Mouse (Mus musculus) R1 (cell line): ENCODE data around the gene Sla2.
"Not testable (repeated sequence)": the region's sequence is repeated elsewhere in the genome, so short reads cannot be mapped to it uniquely, and the experiment has no call there.

Experiments
- DNase-seq: peaks from one replicate; pipeline ENCODE4 v3.0.0-alpha.2; 2018; ENCODE audit warnings: low read depth, low spot score

Sla2 gene

DNA sequence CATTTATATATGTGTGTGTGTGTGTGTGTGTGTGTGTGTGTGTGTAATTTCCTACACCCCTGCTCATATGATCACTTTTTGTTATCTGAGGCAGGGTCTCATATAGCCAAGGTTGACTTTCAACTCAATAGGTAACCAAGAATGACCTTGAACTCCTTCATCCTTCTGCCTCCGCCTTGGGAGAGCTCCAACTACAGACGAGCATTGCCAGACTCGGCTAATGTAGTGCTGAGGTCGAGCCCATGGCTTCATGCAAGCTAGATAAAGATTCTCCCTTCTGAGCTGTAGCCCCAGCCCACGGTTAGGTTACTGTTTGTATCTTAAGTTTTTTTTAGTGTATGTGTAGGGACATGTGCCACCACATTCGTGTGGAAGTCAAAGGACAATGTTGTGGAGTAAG, 14.9 kb upstream of the Sla2 start:
- no peak for DNase-seq

DNA sequence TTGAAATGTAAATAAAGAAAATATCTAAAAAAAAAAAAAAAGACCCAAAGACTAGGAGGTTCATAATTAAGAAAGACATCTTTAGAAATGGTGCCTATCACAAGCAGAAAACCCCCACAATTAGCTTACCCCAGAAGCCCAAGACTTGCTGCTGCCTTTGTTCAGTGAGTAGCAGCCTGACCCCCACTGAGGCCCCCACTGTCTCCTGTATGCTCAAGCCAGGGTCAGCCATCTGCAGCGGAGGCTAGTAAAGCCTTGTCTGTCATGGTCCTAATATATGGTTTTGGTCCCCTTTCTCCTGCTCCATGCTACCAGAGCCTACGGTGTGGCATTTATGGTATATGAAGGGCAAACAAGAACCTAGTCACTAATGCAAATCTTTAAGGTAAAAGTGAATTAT, 14.4 kb upstream of the Sla2 start:
- no peak for DNase-seq

DNA sequence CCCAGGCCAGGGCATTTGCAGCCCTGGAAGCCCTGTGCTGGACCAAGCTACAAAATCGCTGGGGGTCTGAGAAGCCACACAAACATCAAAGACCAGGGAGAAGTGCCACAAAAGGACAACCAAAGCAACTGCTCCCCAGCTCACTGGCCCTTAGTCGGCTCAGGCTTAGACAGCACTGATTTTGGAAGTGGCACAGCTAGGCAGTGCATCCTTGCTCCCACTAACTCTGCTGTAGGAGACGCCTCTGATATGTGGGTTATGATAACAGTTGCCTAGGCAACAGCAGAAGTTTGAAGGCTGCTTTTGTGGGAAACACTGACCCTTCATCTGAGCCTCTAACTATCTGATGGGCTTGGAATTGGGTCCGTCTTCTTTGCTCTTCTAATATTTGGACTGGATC, 12.2 kb upstream of the Sla2 start:
- DNase-seq = no peak

DNA sequence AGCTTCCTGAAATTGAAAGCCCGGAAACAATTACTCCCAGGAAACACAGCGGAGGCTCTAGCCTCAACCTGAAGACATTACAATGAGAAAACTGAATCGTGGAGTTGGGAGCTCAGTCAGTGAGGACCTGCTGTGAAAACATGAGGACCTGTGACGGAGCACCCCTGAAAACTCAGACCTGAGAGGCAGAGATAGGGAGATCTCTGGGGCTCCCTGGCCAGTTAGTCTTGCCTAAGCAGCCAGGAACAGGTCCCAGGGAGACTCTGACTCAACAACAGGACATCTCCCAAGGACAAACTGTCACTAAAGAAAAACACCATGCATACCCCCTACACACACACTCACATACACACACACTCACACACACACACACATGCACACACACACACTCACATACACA, 11.4 kb upstream of the Sla2 start:
- no peak for DNase-seq

DNA sequence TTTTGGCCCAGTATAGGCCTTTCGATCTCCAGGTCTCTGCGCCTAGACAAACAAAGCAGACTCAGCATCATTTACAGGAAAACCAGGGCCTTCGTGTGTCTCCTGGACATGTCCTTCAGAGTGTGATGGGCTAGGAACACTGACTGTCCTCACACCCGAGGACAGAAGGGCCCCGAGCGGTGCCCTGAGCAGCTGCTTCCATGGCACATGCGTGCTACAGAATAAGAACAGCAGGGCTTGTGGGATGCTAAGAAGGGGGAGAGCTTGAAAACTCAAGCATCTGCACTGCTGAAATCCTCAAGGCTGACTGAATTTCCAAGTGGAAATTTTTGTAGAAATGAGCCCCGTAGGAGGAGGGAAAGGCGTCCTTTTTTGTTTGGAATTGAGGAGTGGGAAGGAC, 10.0 kb upstream of the Sla2 start:
- no peak for DNase-seq

DNA sequence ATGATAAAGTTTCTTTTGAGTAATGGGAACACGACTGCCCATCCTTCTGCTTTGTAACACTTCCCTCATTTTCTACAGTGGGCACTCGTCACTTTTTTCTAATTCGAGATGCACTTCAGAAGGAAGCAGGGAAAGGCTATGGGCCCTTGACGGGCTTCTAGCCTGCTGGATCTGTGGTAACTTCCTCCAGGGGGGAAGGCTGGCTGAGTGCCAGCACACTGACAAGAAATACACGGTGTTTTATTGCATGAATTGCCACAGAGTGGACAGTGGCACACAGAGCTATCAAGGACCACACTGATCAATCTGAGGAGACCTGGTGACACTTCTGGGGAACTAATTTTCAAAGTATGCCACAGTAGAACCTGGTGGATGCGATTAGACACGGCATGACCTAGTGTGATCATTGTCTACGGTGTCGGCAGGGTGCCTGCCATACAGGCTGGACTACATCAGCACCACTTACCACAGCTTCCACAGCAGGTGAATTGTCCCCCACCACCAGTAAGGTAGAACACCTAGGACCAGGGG, 9.5 kb upstream of the Sla2 start:
- DNase-seq = no peak

DNA sequence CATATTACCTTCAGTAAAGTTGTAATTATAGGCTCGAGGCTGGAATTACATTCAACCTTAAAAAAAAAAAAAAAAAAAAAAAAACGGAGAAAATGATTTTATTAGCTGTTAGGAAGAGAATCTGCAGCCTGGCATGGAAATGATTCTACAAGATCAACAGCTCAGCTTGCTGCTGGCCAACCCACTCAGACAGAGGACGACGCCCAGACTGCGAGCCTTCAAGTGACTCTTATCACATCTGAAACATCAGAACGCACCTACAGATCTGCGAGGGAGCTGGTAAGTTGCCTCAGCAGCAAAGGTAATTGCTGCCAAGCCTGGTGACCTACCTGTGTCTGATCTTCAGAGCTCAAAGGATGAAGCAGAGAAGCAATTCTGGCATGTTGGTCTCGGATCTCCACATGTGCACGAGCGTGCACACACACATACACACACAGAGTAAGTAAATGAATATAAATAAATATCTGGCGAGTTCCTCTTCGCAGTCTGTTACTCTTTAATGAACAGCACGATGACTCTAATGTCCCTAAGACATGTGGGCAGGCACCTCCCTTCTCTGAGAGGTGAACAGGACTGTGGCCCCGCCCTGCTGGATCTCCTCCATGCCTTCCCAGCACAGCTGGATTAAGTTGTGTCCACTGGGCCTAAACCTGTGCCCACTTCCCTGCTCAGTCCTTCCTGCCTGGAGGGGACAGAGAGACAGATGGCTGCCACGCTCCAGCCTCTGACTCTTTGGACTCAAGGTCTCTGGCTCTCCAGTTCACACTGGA, 7.7 kb upstream of the Sla2 start:
- no peak for DNase-seq

DNA sequence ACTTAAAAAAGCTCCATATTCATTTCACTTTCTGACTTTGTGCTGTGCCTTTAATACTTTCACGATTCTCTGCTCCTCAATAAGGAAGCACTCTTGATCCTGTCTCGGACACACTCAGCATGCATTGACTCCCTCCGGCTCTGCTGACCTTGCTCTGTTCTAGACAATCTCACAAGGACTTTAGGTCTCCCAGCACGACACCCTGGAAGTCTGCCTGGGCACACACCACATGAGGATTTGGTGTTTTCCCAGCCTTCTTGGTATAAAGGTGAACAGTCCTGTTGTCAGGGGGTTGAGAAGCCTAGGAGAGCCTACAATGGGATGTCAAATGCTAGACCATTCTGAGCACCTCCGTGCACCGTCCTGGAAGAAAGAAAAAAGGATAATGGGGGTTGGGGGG, 5.8 kb upstream of the Sla2 start:
- no peak for DNase-seq

DNA sequence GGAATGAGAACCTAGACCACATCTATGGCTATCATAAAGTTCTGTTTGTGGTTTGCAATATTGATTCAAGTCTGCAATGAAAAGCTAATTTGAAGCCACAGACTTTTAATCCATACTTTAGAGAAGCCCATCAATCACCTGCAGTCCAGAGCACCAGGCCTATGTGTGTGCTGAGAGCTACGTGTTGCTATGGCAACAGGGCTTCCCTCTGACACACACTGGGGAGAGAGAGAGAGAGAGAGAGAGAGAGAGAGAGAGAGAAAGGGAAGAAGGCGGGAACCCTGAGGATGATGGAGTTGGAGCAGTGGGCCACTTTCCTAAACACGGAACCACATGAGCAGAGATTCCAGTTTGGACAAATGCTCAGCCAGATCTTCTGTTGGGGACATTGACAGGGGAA, 5.2 kb upstream of the Sla2 start:
- peak; percentile 30 for DNase-seq

DNA sequence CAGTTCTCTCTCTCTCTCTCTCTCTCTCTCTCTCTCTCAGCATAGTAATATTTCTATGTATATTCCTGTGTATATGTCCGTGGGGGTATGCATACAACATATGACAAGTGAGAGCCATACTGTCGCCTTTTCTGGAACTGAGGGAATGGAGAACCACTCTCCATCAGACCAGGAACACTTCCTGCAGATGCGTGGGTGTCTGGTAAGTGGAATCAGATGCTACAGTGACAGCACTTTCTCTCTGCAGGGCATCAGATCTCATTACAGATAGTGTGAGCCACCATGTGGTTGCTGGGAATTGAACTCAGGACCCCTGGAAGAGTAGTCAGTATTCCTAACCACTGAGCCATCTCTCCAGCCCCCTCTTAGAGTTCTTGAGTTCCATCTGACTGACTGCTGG, 1.5 kb upstream of the Sla2 start:
- DNase-seq = no peak

DNA sequence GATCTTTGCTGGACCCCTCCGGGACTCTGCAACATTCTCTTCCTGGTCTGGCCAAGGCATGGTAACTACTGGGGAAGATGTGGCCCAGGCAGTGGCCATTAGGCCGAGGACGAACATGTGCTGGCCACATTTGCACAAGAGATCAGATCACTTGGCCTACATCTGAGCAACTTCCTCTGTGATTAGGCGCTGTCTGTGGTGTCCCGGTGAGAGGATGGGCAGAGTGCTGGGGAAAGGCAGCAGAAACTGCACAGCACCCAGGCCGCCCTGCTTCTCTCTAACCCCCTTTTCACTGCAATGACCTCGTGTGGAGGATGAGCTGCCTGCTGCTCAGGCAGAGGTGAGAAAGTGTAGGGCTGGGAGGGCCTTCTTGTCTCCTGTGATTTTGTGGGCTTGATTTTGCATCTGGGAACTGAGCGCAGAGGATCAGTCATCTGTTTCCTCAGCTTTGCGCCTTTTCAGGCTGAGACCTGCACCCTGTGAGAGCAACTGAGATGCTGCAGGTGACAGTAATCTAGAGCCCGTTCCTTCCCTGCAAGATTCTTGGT, 834 bp downstream of the Sla2 start:
- no peak for DNase-seq

DNA sequence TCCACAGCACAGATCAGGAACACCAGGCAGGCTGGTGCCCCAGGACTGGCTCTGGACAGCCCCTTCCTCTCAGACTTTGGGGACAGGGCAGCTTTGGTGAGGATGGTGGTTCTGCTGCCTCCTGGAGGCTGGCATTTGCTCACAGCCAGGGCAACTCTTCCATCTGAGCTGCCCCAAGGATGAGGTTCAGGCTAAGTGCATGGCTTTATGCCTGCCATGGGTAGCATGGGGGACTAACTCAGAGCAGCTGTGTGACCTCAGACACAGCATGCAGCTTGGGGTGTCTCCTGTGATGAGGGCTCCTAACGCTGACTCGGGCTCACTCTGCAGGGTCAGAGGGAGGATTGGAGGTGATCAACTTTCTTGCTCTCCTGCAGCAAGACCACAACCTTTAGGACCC, 1.3 kb downstream of the Sla2 start:
- not testable (repeated sequence) for DNase-seq

DNA sequence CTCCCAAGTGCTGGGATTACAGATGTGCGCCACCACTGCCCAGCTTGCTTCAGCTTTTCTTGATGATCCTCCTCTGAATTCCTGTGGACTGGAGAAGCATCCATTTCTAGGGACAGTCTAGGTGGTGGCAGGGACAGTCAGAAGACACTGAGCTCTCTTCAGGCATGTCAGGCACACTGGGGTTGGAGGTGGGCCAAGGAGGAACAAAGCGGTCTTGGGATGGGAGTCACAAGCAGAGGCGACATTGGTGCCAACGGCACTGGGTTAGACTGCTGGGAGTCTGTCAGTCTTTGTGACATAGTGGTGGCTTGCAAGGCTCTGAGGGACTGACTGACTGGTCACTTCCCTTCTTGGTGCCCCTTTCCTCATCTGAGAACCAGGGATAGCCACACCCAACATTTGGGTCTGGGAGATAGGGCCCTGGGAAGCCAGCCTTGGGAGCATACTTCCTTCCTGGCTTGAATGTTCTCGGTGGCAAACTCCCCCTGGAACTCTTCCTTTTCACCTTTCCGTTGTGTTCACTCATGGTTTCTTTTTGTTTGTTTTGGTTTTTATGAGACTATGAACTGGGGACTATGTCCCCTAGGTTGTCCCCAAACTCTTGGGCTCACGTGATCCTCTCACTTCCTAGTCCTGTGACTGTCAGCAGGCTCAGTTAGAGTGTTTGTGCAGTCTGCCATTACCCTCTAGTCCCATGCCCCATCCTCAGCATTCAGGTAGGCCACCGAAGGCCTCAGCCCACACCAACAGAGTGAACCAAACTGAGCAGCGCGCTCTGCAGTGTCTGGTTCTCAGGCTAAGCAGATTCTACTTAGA, 2.4 kb downstream of the Sla2 start:
- DNase-seq = no peak

DNA sequence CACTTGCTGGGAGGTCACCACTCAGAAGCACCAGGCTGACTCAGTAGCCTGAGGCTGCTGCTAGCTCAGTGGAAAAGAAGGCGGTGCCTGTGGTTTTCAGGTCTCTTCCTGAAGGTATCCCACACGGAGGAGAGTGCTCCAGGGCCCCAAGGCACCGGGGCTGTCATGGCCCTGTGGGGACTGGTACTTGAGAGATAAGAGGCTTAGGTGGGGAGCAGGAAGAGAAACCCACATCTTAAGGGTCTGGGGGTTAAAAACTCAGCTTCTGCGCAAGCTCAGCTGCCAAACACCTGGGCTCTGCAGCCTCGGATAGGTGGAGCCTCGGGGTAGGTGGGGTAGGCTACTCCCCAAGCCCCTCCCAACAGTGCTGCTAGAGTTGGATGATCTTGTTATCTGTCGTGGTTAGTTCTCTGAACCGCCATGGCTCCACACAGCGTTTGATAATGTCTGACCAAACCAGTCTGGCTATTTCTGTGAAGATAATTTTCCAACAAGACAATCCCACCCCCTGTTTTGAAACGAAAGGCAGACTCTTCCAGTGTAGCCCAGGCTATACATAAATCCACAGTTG, 4.5 kb downstream of the Sla2 start:
- peak; percentile 48 for DNase-seq

DNA sequence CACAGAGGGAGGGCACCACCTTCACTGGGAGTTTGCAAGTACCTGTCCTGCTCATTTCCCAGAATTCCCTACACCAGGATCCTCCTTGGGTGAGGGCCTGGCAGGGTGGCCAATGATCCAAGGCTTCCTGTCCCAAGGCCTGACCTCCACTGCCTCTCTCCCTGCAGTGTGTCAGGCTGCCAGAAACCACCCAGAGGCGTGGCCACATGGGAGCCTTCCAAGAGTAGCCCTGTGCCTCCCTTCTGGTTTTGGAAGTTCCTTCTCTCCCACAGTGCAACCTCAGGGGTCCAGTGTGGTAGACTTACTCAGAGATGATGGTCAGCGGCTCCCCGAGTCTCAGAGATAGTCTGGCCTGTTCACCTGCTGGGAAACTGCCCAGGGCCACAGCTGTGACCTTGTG, 7.5 kb downstream of the Sla2 start:
- DNase-seq = no peak

DNA sequence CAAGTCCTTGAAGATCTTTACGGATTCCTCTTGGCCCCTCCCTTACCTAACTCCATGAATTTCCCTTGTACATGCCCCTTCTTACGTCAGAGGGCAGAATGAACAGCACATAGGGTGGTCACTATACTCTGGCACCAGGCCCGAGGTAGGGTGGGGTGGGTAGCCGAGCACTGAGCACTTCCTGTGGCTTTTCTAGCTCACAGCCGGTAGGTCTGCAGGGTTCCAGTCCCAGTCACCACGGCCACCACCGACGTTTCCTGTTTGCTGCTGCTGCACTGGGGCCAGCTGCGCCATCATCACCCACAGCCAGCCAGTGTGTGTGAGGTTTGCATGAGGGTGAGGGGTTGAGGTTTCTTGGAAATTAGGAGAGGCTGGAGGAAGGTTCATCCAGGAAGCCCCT, 9.3 kb downstream of the Sla2 start:
- DNase-seq = no peak

DNA sequence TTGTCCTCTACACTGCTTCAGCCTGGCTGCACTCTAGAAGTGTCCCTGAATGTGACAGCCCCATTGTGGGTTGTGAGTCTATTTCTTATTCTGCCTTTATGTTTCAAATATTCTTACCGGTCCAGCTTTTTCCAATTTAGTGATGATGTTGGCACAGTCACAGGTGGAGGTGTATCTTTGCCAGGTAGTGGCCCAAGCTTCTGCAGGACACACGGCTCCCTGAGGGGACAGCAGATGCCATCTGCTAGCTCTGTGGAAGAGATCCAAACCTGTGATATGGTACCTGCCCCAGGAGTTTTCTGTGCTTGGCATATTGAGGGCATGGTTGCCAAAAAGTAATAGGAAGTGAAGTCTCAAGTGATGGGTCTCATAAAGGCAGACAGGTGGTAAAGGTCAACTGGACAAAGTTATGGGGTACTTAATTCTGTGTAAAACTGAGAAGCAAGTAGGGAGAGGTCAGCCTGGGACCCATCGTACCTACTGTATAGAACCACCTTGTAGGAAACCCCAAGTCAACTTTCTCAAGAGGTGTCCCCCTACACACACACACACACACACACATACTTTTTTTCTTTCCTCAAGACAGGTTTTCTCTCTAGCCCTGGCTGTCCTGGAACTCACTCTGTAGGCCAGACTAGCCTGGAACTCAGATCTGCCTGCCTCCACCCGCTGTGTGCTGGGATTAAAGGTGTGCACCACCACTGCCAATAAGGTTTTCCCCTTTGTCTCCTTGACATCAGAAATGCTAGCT, 12.1 kb downstream of the Sla2 start:
- DNase-seq = no peak

DNA sequence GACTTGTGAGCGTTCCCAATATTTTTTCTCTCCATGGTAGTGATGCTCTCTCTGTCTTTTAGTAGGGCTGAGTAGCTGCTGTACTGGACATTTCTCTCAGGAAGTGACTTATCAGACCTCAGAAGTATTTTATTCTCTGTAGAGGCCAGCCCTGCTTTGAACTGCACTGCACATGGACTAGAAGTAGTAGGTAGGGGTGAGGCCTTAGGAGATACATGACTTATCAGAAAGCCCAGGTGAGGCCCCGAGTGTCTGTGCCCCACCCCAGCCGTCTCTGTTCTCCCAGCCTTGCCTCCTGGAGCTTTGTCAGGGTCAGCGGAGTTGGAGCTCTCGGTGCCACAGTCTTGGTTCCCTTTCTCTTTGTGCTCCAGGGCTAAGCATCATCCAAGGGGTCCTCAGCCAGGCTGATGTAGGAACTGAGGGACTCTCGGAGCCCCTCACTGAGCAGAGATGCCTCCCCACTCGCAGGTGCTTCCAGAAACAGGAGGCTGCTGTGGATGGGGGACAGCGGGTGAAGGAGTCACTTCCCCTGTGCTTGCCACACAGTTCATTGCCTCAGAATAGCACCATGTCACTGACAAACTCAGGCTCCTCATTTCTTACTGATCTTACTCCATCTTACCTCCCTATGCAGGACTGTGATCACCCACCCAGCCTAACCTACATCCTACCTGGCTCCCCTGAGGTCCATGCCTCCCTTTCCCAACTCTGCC, 12.8 kb downstream of the Sla2 start:
- no peak for DNase-seq

DNA sequence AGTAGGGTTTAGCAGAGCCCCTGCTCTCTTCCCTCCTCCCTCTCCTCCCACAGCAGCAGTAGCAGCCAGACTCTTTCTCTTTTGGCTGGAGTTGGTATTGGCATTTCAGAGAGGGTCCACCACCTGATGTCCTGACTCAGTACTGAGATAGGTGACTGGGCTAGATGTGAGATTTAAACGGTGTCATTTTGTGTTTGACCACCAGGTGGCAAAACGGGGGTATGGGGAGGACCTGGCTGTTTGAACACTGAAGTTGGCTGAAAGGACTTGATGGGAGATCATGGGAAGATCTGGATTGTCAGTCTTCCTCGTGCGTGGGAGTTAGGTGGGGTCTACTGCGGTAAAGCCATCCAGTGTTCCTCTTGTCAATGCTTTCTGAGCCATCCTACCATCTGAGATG, 13.4 kb downstream of the Sla2 start:
- DNase-seq = peak; percentile 68

DNA sequence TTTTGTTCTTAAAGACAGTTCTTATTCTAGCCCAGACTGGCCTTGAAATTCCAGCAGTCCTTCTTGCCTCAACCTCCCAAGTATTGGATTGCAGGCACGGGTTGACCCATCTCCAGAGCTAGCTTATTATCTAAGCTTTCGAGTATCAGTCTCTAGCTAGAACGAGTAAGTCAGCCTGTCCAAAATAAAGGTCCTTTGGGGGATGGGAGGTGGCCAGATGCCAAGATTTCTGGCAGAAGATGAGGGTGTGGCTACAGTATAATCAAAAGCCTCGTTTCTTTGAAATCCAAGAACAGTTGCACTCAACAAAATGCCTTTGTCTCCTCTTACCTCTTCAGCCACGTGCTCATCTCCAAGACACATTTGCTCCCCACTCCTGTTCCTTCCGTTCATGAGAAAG, 16.5 kb downstream of the Sla2 start:
- DNase-seq = peak; percentile 64

DNA sequence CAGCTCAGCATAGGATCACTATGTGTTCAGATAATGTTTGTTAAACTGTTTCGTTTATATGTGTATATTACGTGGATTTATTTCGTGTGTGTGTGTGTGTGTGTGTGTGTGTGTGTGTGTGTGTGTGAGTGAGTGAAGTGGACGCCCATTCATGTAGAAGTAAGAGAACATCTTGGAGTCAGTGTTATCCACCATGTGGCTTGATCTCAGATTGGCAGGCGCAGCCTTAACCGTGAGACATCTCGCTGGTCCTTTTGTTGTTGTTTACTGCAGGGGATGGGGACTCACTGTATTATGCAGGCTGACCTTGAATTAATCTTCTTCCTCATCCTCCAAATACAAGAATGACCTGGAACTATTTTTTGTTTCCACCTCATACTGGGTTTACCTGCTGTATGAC, 17.4 kb downstream of the Sla2 start:
- DNase-seq = no peak
